Mouse (Mus musculus) limb, embryonic 11.5 days (tissue): Measurements from ENCODE around the gene Hist2h2aa2. TPM values are rescaled to one million over a fixed set of nuclear protein-coding genes. Genes with fewer than 3 reads are reported as not detected.
A peak's percentile ranks its signal among the peaks of the same experiment; 100 is the strongest.
"Not testable (repeated sequence)": the region's sequence is repeated elsewhere in the genome, so short reads cannot be mapped to it uniquely, and the experiment has no call there.

Experiments
- ATAC-seq: fragments of 200-750 bp; cut with Nextera tagmentation; 2 replicates; pipeline ENCODE4 v1.8.0; 2017; ENCODE audit warnings: low read depth; ENCODE audit not compliant: insufficient number of reproducible peaks, low FRiP score, low TSS enrichment
- DNase-seq: peaks from one replicate; pipeline ENCODE4 v3.0.0-alpha.2; 2015; ENCODE audit warnings: low spot score
- H3K27ac ChIP-seq: fragments of 300-500 bp; sonication (generic); replicated peaks from 2 replicates; pipeline ENCODE4 v1.5.1; 2014; ENCODE audit warnings: low read depth, mild to moderate bottlenecking, low read length
- H3K27me3 ChIP-seq: fragments of 300-500 bp; sonication (generic); 2 replicates; pipeline ENCODE4 v1.6.1; 2014; ENCODE audit warnings: mild to moderate bottlenecking, low read length, mixed read lengths; ENCODE audit not compliant: control insufficient read depth, insufficient read depth
- H3K36me3 ChIP-seq: fragments of 300-500 bp; sonication (generic); 2 replicates; pipeline ENCODE4 v1.6.1; 2014; ENCODE audit warnings: mild to moderate bottlenecking, low read length, moderate library complexity, mixed read lengths; ENCODE audit not compliant: control insufficient read depth, insufficient read depth
- H3K4me1 ChIP-seq: fragments of 300-500 bp; sonication (generic); 2 replicates; pipeline ENCODE4 v1.6.1; 2014; ENCODE audit warnings: low read length, mixed read lengths; ENCODE audit not compliant: control insufficient read depth, insufficient read depth
- H3K4me2 ChIP-seq: fragments of 300-500 bp; sonication (generic); 2 replicates; pipeline ENCODE4 v1.6.1; 2014; ENCODE audit warnings: low read depth, mild to moderate bottlenecking, moderate library complexity; ENCODE audit not compliant: severe bottlenecking
- H3K4me3 ChIP-seq: fragments of 300-500 bp; sonication (generic); 2 replicates; pipeline ENCODE4 v1.5.1; 2014; ENCODE audit warnings: low read depth, low read length
- H3K9ac ChIP-seq: fragments of 300-500 bp; sonication (generic); 2 replicates; pipeline ENCODE4 v1.6.1; 2014; ENCODE audit warnings: mild to moderate bottlenecking, low read length
- H3K9me3 ChIP-seq: fragments of 300-500 bp; sonication (generic); 2 replicates; pipeline ENCODE4 v1.6.1; 2016; ENCODE audit warnings: low read length; ENCODE audit not compliant: control insufficient read depth
- WGBS: fragments of 180-500 bp; shearing (Covaris S2); extraction: QIAGEN DNeasy Blood & Tissue Kit; methylation state at CpG from one replicate; pipeline ENCODE4 v1.1.7; 2014; 5-methylcytosine and 5-hydroxymethylcytosine counted together
- polyA plus RNA-seq: library from polyadenylated mRNA; unstranded; fragments of >200 nt; fragmentation: Nextera tagmentation; extraction: Ambion mirVana; gene quantifications from 2 replicates; pipeline ENCODE4 v1.2.1, GENCODE M21; 2014

The Hist2h2aa2 gene
- polyA plus RNA-seq, 1 experiment from 2014 or later, result 40.7 TPM

DNA sequence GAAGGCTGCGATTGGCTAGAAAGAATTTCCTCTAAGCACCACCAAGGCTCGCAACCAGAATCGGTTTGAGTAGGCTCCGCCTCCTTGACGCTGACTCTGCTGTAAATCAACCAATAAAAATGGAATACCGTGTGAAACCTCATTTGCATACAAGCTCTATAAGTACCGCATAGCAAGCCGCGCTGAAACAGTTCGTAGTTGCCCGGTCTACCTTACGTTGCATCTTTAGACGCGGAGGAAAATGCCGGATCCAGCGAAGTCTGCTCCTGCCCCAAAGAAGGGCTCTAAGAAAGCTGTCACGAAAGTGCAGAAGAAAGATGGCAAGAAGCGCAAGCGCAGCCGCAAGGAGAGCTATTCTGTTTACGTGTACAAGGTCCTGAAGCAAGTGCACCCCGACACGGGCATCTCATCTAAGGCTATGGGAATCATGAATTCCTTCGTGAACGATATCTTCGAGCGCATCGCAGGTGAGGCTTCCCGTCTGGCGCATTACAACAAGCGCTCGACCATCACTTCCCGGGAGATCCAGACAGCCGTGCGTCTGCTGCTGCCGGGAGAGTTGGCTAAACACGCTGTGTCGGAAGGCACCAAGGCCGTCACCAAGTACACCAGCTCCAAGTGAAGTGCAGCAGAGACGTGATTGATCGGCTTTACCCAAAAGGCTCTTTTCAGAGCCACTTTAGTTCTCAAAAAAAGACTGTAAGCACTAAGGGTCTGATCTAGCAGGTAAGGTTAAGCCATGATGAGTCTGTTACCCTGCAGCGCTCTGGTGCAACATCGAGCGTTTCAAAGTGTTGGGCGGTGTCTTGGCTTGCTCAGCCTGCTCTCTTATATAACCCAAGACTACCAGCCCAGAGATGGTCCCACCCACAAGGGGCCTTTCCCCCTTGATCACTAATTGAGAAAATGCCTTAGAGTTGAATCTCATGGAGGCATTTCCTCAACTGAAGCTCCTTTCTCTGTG is 29.7 kb upstream of the Hist2h2aa2 start, which contains the start of gene Hist2h2bb:
Gene Hist2h2bb, plus strand, starts transcription at position 242 of the 964 bp plus-strand sequence.
- Histone ChIP-seq H3K4me1 (peaks cover 6% of the 10 kb centered on the region), H3K36me3 (no peaks in the 10 kb centered on the region), H3K27me3 (no peaks in the 10 kb centered on the region), H3K27ac (peak within 1 kb of the TSS; percentile 96), H3K4me2 (peak within 1 kb of the TSS; percentile 71), H3K4me3 (peak within 1 kb of the TSS; percentile 57), H3K9ac (peak within 1 kb of the TSS; percentile 81), H3K9me3 (no peaks in the 10 kb centered on the region)
- under 1% methylated on average over 45 of the region's 45 CpGs for WGBS
- ATAC-seq (peak; percentile 96), DNase-seq (peak; percentile 95)

GRCm38 (mm10) chr3:96268776-96269378 is 28.8 kb upstream of the Hist2h2aa2 start:
- peak overlapping the region; percentile 81 for H3K9ac ChIP-seq
- H3K9me3 ChIP-seq, H3K27me3 ChIP-seq, H3K36me3 ChIP-seq: not testable (repeated sequence)
- DNase-seq (peak; percentile 66), ATAC-seq (peak; percentile 45)
- H3K27ac ChIP-seq, result peak overlapping the region; percentile 96
- H3K4me2 ChIP-seq, result peak overlapping the region; percentile 63
- H3K4me1 ChIP-seq, result peaks cover 11% of the 10 kb centered on the region
- H3K4me3 ChIP-seq, result peak overlapping the region; percentile 57
- 2% methylated on average over 9 of the region's 44 CpGs for WGBS

DNA sequence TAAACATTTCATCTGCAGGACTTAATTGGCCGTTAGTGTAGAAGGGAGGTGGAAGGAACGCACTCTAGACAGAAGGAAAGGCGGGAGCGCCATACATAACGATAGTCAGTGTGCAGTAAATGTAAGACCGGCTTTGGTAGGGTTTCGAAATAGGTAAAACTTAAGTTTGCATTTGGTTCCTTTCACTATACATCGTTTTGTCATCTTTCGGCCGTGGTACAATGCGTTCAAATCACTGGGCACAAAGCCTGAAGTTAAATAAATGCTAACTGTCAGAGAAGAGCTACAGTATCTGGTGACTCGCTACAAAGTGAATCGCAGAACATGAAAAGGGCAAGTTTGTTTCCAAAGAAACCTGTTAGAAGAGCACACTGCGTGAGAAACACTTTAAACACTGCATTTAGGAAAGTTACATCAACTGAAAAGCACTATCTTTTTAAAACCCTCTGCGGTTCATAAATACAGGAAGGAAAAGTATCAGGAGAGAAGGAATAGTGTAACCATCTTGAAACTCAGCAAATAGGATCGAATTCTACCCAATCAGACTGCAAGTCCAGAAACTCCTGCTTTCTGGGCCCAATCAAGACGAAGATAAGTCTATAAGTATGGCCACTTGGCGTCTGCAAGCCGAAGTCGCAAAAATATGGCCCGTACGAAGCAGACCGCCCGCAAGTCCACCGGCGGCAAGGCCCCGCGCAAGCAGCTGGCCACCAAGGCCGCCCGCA is 28.1 kb upstream of the Hist2h2aa2 start, which contains the start of gene Hist2h3b:
Gene Hist2h3b, plus strand, starts transcription at position 604 of the 725 bp plus-strand sequence.
- H3K27ac ChIP-seq, result peak within 1 kb of the TSS; percentile 96
- peak within 1 kb of the TSS; percentile 57 for H3K4me3 ChIP-seq
- DNase-seq (peak; percentile 83), ATAC-seq (peak; percentile 71)
- H3K4me1 ChIP-seq, result peaks cover 11% of the 10 kb centered on the region
- peak within 1 kb of the TSS; percentile 63 for H3K4me2 ChIP-seq
- H3K27me3 ChIP-seq, result no peaks in the 10 kb centered on the region
- H3K36me3 ChIP-seq, result no peaks in the 10 kb centered on the region
- peak within 1 kb of the TSS; percentile 81 for H3K9ac ChIP-seq
- 27% methylated on average over 28 of the region's 30 CpGs for WGBS
- H3K9me3 ChIP-seq, result no peaks in the 10 kb centered on the region

- peak overlapping the region; percentile 96; the same call in 1 of the 2 replicates for H3K27ac ChIP-seq
- DNase-seq (no peak), ATAC-seq (no peak)
- WGBS, result 80% methylated on average over 4 of the region's 4 CpGs
- no peaks in the 10 kb centered on the region for H3K36me3 ChIP-seq
- H3K4me2 ChIP-seq, result no peak overlapping the region
- peaks cover 11% of the 10 kb centered on the region for H3K4me1 ChIP-seq
- no peaks in the 10 kb centered on the region for H3K9me3 ChIP-seq
- H3K9ac ChIP-seq, result no peak overlapping the region
- H3K4me3 ChIP-seq, result no peak overlapping the region
- no peaks in the 10 kb centered on the region for H3K27me3 ChIP-seq
These were observed 27.5 kb upstream of the Hist2h2aa2 start for GRCm38 (mm10) chr3:96267541-96267940.

DNA sequence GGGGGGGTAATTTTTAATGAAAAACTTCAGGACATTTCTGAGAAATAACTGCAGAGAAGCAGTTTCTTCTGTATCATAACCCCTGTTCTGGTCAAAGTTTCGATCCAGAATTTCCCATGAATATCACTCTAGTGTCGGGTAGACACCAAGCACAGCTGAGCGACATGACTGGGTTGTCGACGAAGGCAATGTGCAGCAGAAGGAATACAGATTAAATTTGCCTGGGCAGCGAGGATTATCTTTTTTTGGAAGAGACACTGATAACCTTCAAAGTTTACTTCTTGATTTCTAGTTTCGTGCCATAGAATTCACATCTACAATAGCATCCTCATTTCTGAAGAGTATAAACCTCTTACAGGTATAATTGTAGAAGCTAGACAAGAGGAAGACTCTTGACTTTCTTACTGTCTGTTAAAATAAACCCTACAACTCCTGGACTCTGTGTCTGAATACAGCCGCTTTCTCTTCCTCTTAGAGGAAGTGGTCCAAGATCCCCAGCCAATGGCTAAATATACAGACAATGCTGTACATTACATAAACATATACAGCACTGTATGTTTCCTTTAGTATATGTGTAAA is 26.1 kb upstream of the Hist2h2aa2 start:
- Histone ChIP-seq H3K9ac (no peak overlapping the region), H3K27ac (no peak overlapping the region), H3K27me3 (no peaks in the 10 kb centered on the region), H3K4me1 (peaks cover 17% of the 10 kb centered on the region), H3K9me3 (no peaks in the 10 kb centered on the region), H3K36me3 (no peaks in the 10 kb centered on the region), H3K4me2 (no peak overlapping the region), H3K4me3 (no peak overlapping the region)
- no peak for ATAC-seq
- 93% methylated on average over 8 of the region's 8 CpGs for WGBS
- DNase-seq, result no peak

DNA sequence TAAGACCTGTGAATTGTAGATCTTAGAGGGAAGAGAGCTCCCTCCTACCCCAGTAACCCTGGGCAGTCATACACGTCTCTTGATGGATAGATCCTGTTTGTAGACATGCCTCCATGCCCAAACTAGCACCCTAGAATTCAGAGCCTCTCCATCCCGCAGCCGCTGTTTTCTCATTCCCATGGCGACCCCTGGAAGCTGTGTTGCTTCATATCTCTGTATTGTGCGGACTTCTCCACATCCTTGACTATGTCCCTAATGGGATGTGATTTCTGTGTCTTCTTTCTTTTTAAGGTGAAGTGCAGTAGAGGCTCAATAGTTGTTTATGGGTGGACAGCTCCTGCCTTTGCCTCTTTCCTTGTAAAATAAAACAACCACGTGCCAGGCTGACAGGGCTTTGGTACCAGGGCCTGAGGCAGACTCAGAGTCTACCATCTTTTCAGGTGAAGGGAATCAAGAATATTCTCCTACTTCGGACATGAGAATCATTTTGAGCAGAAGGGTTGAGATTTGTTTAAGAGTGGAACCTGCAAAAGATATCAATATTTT is 24.4 kb upstream of the Hist2h2aa2 start:
- Histone ChIP-seq H3K27ac (peak overlapping the region; percentile 99), H3K9me3 (no peaks in the 10 kb centered on the region), H3K36me3 (no peaks in the 10 kb centered on the region), H3K27me3 (no peaks in the 10 kb centered on the region), H3K4me2 (peak overlapping the region; percentile 83; the same call in 1 of the 2 replicates), H3K4me1 (peaks cover 17% of the 10 kb centered on the region), H3K9ac (no peak overlapping the region; the same call in 1 of the 2 replicates), H3K4me3 (no peak overlapping the region)
- no peak for ATAC-seq
- 78% methylated on average over 7 of the region's 7 CpGs for WGBS
- peak; percentile 31 for DNase-seq

GRCm38 (mm10) chr3:96263558-96264403 is 23.7 kb upstream of the Hist2h2aa2 start:
- Histone ChIP-seq H3K4me3 (peak overlapping the region; percentile 30), H3K36me3 (no peaks in the 10 kb centered on the region), H3K27me3 (no peaks in the 10 kb centered on the region), H3K4me1 (peaks cover 17% of the 10 kb centered on the region), H3K27ac (peak overlapping the region; percentile 99), H3K4me2 (peak overlapping the region; percentile 83), H3K9ac (peak overlapping the region; percentile 66), H3K9me3 (no peaks in the 10 kb centered on the region)
- ATAC-seq, result no peak
- WGBS, result 14% methylated on average over 27 of the region's 27 CpGs
- DNase-seq, result peak; percentile 75
